Mouse (Mus musculus): ENCODE measurements around the gene Dzip1l.

Dzip1l gene

DNA sequence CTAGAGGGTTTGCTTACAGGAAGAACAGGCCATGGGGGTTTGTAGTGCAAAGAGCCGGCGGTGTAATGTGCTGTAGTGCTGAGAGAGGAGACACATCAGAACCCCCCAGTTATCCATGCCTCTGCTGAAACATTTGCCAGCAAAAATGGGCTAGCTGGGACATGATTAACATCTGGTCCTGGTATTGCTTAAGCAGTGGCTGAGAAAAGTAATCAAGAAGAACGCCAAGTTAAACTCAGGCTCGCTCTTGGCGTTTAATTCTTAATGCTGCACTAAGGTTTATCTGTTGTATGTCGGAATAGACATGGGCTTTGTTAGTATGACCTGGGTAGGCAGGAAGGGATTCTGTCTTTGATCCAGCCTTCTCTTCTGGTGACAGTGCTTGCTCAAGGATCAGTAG, 16.8 kb downstream of the Dzip1l start:
- no peak for DNase-seq (ENCODE audit: low read depth in 2 of 2, low spot score in 2 of 2)

DNA sequence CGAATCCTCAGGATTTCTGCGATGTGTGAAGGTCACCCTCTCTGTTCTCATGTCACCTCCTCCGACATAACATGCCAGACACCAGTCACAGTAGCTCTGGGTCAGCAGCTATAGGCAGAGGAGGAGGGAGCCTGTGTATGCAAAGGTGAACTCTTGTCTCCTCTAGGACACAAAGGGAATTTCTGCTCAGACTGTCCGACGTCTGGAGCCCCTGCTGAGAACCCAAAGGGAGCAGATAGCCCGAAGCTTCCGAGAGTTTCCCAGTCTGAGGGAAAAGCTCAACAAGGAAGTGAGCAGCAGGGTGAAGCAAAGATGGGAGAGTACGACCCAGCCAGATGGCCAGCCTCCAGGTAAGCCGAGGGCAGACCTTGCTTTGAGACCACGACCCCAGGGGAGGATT, 31.5 kb downstream of the Dzip1l start:
- DNase-seq (ENCODE audit: low read depth in 2 of 2, low spot score in 2 of 2): no peak

- no peak for DNase-seq (ENCODE audit: low read depth in 2 of 2, low spot score in 2 of 2)
These were observed 32.4 kb downstream of the Dzip1l start for GRCm38 (mm10) chr9:99661606-99662166.

DNA sequence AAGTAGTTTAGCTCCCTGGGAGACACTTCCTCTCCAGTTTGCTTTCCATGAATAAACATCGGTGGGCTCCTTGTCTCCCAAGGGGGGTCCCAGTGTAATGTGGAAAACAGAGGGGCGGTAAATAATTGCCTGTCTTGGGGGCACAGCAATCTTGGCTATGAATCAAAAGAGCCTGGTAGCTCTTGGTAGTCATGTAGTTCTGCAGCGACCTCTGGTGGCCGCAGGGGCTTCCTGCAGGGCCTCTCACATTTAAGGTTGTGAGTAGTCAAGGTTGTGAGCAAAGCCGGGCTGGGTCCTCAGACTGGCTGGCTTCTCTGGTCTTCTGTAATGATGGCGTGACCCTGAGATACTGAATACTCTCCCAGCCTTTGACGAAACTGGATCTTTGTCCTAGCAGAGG, 33.1 kb downstream of the Dzip1l start:
- no peak for DNase-seq (ENCODE audit: low read depth in 2 of 2, low spot score in 2 of 2)

DNA sequence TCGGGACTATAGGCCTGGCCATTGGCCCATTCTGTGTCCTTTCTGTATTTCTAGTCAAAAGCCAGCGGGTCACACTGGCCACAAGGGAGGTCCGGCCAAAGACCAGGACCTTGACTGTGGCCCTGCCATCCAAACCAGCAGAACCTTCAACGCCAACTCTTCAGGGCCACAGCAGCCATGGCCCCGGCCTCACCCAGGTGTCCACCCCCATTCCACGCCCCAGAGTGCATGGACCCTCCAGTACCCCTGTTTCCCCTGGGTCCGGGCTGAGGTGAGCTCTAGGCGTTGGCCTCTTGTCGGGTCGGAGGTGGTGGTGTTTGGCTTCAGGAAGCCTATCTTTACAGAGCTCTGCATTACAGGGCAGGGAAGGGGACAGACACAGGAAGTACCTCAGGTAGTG, 33.6 kb downstream of the Dzip1l start:
- no peak for DNase-seq (ENCODE audit: low read depth in 2 of 2, low spot score in 2 of 2)

- DNase-seq (ENCODE audit: low read depth in 2 of 2, low spot score in 2 of 2): no peak
These were observed 38.3 kb downstream of the Dzip1l start for GRCm38 (mm10) chr9:99667596-99667995.

DNA sequence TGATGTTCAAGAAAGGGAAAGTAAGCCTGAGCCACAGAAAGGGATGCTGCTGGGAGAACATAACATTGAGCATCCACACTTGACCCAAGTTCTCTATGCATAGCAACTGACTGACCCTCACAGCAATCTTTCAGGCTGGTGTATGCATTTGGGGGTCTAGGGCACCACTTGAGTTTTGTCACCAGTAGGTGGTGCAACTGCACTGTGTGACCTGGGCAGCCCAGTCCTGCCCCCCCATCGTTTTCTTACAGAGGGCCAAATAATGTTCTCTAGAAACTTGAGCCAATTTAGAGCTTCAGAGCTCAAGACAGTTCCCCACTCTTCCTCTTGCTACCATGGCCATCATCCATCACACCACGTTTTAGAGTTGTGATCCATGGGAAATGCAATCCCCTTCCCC, 42.3 kb downstream of the Dzip1l start:
- DNase-seq (ENCODE audit: low read depth in 2 of 2, low spot score in 2 of 2): no peak

- no peak for DNase-seq (ENCODE audit: low read depth in 2 of 2, low spot score in 2 of 2)
These were observed 46.4 kb downstream of the Dzip1l start for GRCm38 (mm10) chr9:99675714-99676113.

DNA sequence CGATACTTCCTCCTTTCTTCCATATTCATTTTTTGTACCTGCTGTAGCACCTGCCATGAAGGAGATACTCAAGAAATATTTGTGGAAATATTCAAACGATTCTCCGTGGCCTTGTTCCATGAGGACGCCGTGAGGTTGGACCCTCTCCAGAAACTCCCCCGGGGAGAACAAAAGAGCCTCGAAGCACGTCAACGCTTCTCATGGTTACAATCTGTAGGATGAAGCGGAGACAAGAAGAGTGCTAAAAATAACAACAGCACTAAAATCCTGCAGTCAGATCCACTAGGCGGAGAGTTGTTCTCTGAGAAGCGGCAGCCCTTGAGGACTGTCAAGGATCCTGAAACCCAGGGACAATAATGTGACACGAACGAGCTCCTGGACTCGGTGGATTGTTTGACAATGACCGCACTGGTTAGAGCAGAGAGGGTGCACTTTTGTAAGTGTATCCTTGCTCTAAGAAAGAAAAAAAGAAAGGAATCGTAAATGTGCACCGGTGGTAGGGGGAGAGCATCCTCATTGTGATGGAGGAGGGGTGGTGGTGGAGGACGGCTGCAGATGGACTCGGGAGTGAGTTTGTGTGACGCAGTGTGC, 52.8 kb downstream of the Dzip1l start:
- DNase-seq (ENCODE audit: low read depth in 2 of 2, low spot score in 2 of 2): no peak

DNA sequence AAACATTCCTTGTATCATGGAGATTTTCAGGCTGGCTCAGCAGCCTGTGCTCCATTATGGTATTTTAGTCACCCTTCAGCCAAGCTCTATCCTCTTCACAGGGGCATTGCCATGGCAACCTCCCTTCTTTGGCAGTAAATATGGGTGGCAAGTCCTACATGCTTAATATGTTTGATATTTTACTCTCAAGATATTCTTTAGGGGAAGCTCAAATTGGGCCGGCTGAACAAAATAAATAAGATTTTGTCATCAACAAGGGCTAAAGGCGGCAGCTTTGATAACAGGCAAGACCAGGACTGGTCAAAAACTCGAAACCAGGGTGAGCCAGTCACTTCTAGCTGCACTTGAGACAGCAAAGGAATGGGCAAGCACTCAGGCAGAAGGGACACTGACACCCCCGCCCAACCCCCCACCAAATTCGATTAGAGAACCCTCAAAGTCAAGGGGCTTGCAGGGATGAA, 55.8 kb downstream of the Dzip1l start:
- DNase-seq (ENCODE audit: low read depth in 2 of 2, low spot score in 2 of 2): no peak

DNA sequence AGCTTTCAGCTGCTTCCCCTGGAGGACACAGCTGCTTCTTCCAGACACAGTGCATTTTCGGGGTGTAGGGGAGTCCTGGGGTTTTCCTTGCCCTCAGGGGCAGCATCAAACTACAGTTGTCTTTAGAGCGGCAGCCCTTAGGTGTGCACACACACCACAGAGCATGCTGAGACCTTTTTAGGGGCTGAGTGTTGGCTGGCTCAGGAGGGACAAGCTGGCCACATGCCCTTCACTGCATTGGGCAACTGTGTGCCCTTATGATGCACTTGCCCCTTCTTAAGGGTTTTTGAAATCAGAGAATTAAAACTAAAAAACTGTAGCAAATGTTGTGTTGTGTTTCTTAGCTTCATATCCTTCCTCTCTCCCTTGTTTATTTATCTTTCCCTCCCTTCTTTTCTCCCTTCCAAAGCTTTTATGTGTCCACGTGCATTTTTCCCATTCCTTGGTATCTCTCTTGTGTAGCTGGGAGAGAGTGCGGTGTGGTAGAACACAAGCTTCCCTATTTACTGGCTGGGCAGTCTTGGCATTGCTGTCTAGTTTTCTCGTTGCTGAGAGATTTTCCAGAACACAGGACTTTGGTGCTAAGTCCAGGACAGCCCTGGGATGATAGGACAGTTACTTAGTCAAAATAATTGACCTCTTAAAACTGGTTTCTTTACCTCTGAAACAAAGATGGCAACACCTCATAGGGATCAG, 56.4 kb downstream of the Dzip1l start:
- no peak for DNase-seq (ENCODE audit: low read depth in 2 of 2, low spot score in 2 of 2)

- DNase-seq (ENCODE audit: low read depth in 2 of 2, low spot score in 2 of 2): no peak
These were observed 60.5 kb downstream of the Dzip1l start for GRCm38 (mm10) chr9:99689796-99690195.

DNA sequence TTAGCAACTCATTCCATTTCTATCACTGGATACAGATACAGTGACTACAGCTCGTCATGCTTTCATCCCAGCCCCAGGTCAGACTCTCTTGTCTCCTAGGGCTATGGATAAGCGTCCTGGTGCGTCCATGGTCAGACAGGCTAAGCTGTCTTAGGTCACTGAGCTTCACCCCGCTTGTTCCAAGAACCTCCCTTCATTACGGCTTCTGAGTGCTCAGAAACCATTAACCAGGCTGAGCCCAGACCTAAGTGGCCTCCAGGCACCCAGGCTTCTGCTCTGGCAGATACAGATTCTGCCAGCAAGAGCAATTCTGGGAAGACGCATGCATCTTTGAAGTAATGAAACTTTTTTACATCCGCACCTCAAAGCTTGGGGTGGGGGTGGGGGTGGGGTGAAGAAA, 61.1 kb downstream of the Dzip1l start:
- DNase-seq (ENCODE audit: low read depth in 2 of 2, low spot score in 2 of 2): no peak

DNA sequence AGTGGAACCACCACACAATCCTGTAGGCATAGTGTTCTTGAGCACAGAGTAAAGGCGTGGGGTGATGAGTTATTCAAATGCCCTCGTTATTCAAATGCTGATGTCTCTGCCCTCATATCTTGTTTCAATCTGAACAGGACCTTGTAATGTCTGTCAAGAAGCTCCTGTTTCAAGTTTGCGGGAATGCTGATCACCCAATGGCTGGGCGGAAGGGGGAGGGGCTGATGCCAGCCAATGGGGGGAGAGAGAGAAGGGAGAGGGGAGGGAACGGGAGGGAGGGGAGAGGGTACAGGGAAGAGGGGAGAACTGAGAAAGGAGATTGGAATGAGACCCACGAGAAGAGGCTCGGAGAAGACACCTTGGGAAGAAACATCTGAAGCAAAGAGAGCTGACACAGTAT, 65.7 kb downstream of the Dzip1l start:
- DNase-seq (ENCODE audit: low read depth in 2 of 2, low spot score in 2 of 2): no peak

DNA sequence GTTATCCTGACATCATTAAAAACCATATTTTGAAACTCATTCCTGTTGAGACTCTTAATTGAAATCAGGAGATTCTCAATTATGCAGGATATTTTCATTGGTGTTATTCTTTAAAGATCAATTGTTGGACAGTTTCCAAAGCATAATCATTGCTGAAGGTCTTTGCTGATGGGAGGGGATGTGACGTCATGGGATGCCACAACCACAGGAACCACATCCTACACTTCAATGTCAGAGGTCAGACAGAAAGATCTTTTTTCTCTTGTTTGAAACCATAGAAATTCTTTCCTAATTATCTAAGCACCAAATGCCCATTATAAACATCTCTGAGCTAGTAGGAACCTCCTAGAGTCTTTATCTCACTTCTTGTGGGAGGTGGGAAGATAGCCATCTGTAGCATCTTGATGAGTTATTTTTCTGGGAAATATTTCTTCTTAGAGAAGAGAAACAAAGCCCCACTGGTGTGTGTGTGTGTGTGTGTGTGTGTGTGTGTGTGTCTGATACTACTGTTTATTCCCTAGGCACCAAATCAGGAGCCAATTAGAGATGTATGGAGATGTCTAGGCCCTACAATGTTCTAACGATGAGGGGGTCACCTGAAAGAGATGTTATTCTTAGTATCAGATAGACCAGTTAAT, 70.6 kb downstream of the Dzip1l start:
- no peak for DNase-seq (ENCODE audit: low read depth in 2 of 2, low spot score in 2 of 2)

DNA sequence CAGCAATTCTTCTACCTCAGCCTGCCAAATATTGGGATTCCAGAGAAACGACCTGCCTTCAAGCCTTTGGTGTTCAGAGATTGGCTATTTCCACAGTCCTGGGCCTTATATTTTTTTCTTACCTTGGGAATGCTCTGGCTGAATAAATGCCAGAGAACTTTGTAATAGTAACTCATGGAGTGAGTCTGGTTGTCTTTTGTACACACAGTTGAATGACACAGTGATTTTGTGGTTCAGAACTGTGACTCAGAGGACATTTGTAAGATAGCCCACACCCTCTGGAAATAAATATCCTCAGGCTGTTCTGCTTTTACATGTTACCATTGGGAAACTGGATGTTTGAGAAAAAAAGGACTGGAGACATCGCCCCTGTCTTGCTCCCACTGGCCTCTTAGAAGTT, 71.9 kb downstream of the Dzip1l start:
- DNase-seq (ENCODE audit: low read depth in 2 of 2, low spot score in 2 of 2): no peak

DNA sequence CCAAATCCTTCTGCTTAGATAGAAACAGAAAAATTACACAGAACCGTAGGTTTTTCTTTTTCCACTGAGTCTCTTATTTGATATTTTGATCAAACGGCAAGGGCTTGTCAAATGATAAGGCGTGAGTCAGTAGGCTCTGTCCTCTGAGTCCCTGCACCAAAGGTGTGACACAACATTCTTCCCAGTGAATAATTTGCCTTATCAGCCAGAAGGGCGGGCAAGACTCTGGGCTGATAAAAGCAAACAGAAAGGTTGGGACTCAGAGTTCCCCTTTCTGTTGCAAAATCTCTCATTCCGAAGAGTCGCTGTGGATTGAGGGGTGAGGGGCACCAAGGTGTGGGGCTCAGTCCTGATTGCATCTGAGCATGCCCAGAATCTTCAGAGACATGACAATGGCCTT, 72.9 kb downstream of the Dzip1l start:
- DNase-seq (ENCODE audit: low read depth in 2 of 2, low spot score in 2 of 2): no peak

DNA sequence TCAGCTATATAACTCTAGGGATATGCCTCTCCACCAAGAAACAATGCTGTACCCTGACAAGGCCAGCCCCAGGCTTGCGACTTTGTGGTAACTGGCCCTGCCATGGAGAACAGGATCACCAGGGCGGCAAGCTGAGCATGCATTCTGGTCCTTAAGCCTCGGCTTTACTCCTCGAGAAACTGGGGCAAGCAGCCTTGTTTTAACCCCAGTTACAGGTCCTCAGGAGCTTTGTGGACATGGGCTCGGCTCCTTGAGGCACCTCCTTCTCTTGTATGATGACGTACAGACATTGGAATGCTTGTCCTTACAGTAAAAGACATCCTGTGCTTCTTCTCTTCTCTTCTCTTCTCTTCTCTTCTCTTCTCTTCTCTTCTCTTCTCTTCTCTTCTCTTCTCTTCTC, 74.4 kb downstream of the Dzip1l start:
- DNase-seq (ENCODE audit: low read depth in 2 of 2, low spot score in 2 of 2): no peak

DNA sequence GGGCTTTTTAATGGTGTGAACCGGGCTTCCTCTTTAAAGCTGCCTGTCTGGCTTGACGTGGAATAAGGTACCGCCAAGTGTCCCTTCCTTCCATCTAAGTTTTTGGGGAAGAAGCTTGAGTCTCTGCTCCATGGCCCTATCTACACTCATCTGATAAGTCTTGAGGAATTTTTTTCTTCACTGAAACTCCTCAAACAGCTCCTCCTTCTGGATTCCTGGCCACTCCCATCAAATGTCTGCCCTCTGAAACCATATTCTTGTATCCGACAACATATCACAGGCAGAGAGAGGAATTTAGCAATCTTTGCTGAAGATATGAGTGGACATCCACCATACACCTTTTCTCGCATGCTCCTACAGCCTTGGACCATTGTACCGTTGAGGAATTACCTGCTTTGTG, 77.0 kb downstream of the Dzip1l start:
- no peak for DNase-seq (ENCODE audit: low read depth in 2 of 2, low spot score in 2 of 2)

DNA sequence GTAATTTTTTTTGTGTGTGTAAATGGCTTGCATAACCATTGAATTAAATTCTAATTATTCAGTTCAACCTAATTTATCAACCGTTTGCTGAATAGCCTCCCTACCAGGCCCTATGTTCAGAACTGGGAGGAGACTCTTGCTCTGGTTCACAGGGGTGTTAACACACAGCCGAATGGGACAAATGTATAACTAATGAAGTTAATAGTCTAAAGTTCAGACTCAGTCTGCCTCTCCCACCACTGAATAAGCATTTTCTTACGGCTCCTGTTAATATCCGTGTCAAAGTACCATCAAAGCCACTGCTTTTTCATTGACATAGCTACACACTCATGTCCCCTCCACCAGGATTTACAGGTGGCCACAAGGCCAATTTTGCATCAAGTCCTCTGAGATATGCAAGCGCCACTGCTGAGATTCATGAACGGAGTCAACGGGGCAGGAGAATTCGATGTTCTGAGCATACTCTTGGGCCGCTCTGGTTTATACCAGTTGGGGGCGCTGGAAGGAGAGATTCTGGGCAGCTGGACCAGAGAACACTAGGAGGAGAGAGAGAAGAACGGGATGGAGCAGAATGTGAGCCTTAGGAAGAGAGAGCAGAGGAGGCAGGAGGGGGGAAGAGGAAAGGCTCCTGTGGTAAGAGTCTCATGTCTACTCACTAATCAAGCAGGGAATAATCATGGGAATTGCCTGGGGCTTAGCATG, 78.3 kb downstream of the Dzip1l start:
- DNase-seq (ENCODE audit: low read depth in 2 of 2, low spot score in 2 of 2): no peak

DNA sequence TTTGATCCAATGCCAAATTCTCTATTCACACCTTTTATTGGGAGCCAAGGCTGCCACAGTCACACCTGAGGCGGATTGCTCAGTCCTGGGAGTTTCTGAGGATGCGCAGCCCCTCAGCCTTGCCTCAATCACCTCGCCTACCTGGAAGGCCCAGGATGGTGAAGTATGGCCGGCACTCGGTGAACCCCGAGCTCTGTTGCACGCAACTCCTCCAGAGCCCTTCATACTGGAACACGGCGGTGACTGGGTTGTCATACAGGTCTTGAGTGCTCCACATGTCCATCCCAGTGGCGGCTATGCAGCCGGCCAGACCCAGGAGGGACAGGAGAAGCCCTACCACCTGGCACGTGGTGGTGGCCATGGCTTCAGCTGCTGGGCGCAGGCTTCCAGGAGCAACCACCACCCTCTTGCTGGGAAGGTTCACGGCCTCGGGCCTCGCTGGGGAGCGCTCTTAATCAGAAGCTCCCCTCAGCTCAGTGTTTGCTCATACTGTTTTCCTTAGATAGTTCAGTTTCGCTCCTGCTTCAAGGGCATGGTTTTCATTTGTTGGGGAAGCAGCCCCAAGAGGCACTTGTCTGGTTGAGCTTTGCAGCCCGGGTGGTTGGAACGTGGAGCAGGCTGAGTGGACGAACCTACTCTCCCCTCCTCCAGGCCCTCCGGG, 80.4 kb downstream of the Dzip1l start:
- DNase-seq (ENCODE audit: low read depth in 2 of 2, low spot score in 2 of 2): no peak
